Mouse (Mus musculus): Measurements from ENCODE around the gene Ccr1. TPM values are rescaled to one million over a fixed set of nuclear protein-coding genes. Genes with fewer than 3 reads are reported as not detected.
"Not testable (repeated sequence)": the region's sequence is repeated elsewhere in the genome, so short reads cannot be mapped to it uniquely, and the experiment has no call there.

Gene Ccr1
- polyA plus RNA-seq, 1 experiment from 2014 or later = 0.51 TPM

DNA sequence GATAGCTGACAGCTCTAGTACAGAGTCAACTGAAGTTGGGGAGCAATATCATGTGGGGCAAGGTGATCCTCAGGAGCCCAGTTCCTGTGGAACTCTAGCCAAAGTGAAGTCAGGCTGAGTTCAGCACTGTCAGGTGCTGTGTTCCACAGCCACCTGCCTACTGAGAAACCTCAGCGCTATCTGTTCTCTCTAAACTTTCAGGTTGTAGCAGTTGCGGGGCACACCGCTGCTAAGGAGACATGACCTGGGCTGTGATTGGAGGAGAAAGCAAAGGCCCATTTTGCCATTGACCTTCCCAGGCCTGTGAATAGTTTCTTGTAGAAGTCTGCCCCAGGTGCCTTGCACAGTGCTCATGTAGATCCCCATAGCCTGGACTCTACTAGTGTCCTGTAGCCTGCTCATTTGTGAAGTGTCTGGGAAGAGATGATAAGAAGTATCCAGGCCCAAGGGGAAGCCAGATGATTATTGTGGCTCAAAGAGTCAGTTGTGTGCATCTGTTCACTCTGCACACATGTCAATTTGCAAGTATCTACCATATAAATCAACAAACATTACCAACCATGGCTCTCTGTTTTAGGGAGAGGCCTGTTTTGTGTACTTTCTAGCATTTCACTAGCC is 12.5 kb upstream of the Ccr1 start:
- not testable (repeated sequence) for H3K9me3 ChIP-seq; H3K4me3 ChIP-seq; H3K4me1 ChIP-seq; H3K27me3 ChIP-seq (replicated peaks; ENCODE audit: low read depth, poor library complexity, severe bottlenecking); H3K27ac ChIP-seq (replicated peaks); DNase-seq (ENCODE audit: low spot score); H3K36me3 ChIP-seq (replicated peaks)
- WGBS = no CpG with 5 or more reads among the region's 3 CpGs

GRCm38 (mm10) chr9:123978308-123978707 is 9.8 kb upstream of the Ccr1 start, which contains the start of gene Ccr1l1:
Gene Ccr1l1 (minus strand): TSS chr9:123978408.
- H3K9me3 ChIP-seq = no peaks in the 10 kb centered on the region
- H3K27me3 ChIP-seq (replicated peaks; ENCODE audit: low read depth, poor library complexity, severe bottlenecking) = no peaks in the 10 kb centered on the region
- H3K27ac ChIP-seq (replicated peaks) = no peak within 1 kb of the TSS
- no peaks in the 10 kb centered on the region for H3K4me1 ChIP-seq
- no peak for DNase-seq (ENCODE audit: low spot score)
- no peaks in the 10 kb centered on the region for H3K36me3 ChIP-seq (replicated peaks)
- no peak within 1 kb of the TSS for H3K4me3 ChIP-seq
- WGBS = 86% methylated on average over 1 of the region's 1 CpGs

DNA sequence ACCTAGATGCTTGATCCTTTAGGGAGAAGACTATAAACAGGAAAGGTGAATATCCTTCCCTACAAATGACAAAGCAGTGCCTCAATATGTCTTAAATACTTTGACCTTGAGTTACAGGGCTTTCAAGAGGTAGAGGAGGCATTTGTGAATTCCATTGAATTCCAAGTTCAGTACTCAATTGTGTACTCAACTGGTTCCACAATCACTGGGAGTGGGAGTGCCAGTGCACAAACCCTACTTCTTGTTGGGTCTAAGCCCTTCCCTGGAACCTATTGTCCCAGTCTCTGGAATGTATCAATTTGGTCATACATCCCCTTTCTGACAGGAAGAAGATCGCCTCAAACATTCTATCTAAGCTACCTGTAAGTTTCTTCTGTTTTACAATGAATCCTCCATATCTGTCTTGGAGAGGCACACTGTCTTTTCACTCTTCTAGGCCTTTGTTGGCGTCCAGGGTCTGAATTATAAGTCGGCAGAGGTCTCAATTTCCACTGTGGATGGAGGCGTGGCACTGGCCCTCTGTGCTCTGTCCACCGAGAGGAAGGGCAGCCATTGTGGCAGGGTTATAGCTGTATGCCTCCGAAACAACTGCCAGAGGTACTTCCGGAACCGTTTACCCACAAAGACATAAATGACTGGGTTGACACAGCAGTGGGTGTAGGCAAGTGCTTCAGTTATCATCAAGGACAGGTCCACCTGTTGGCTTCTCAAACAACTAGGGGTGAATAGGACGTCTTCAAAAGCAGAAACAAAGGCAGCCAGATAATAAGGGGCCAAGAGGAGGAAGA is 8.6 kb upstream of the Ccr1 start:
- no peaks in the 10 kb centered on the region for H3K36me3 ChIP-seq (replicated peaks)
- no peaks in the 10 kb centered on the region for H3K9me3 ChIP-seq
- WGBS = 83% methylated on average over 9 of the region's 9 CpGs
- no peak for DNase-seq (ENCODE audit: low spot score)
- H3K27ac ChIP-seq (replicated peaks) = no peak overlapping the region
- no peaks in the 10 kb centered on the region for H3K4me1 ChIP-seq
- H3K27me3 ChIP-seq (replicated peaks; ENCODE audit: low read depth, poor library complexity, severe bottlenecking) = no peaks in the 10 kb centered on the region
- no peak overlapping the region for H3K4me3 ChIP-seq

DNA sequence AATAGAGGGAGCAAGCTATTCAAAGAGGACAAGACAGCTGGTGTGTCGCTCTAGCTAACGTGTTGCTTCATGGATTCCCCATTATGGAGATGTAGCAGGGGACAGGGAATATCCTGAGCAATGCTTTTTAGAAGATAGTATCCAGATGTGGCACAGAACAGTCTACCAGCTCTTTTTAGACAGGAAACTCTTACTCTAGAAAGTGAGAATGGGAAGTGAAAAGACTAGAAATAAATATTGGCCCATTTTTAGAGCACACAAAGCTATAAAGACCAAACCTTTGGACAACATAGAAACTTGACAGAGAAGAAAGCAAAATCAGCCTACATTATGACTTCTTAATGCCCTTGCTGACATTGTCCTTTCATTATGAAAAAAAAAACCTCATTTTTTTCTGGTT is 7.1 kb upstream of the Ccr1 start:
- Histone ChIP-seq H3K27me3 (replicated peaks; ENCODE audit: low read depth, poor library complexity, severe bottlenecking) (no peaks in the 10 kb centered on the region), H3K9me3 (no peaks in the 10 kb centered on the region), H3K27ac (replicated peaks) (no peak overlapping the region), H3K4me1 (no peaks in the 10 kb centered on the region), H3K36me3 (replicated peaks) (no peaks in the 10 kb centered on the region), H3K4me3 (no peak overlapping the region)
- no peak for DNase-seq (ENCODE audit: low spot score)
- 76% methylated on average over 2 of the region's 2 CpGs for WGBS

- H3K27ac ChIP-seq (replicated peaks); H3K27me3 ChIP-seq (replicated peaks; ENCODE audit: low read depth, poor library complexity, severe bottlenecking); H3K36me3 ChIP-seq (replicated peaks); DNase-seq (ENCODE audit: low spot score); H3K9me3 ChIP-seq; H3K4me1 ChIP-seq; H3K4me3 ChIP-seq: not testable (repeated sequence)
- WGBS = 93% methylated on average over 1 of the region's 4 CpGs
These were observed 1.5 kb downstream of the Ccr1 start for GRCm38 (mm10) chr9:123966858-123967495.

GRCm38 (mm10) chr9:123964776-123965175 is 3.7 kb downstream of the Ccr1 start:
- Histone ChIP-seq H3K4me3 (no peak overlapping the region), H3K9me3 (no peaks in the 10 kb centered on the region), H3K27ac (replicated peaks) (no peak overlapping the region), H3K4me1 (no peaks in the 10 kb centered on the region), H3K27me3 (replicated peaks; ENCODE audit: low read depth, poor library complexity, severe bottlenecking) (no peaks in the 10 kb centered on the region), H3K36me3 (replicated peaks) (no peaks in the 10 kb centered on the region)
- no peak for DNase-seq (ENCODE audit: low spot score)
- WGBS = 80% methylated on average over 3 of the region's 3 CpGs

DNA sequence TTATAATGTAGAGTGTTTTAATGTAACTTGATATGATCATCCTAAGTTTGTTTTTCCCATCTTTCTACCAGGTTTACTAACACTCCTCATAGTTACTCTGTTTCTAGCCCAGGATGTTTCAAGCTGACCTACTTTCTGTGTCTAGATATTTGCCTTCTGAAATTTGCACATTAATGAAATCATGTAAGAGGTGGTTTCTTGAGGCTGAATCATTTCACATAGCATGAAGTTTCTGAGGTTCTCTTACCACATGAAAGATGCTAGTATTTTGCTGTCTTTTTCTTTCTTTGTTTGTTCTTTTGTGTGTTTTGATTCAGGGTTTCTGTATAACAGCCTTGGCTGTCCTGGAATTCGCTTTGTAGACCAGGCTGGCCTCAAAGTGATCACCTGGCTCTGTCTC is 8.3 kb downstream of the Ccr1 start:
- no peak overlapping the region for H3K4me3 ChIP-seq
- H3K9me3 ChIP-seq = no peaks in the 10 kb centered on the region
- H3K27me3 ChIP-seq (replicated peaks; ENCODE audit: low read depth, poor library complexity, severe bottlenecking) = no peaks in the 10 kb centered on the region
- WGBS = 95% methylated on average over 1 of the region's 1 CpGs
- H3K36me3 ChIP-seq (replicated peaks) = no peaks in the 10 kb centered on the region
- DNase-seq (ENCODE audit: low spot score) = no peak
- no peak overlapping the region for H3K27ac ChIP-seq (replicated peaks)
- H3K4me1 ChIP-seq = no peaks in the 10 kb centered on the region

GRCm38 (mm10) chr9:123957911-123958413 is 10.5 kb downstream of the Ccr1 start:
- Histone ChIP-seq H3K4me3 (no peak overlapping the region), H3K9me3 (no peaks in the 10 kb centered on the region), H3K4me1 (no peaks in the 10 kb centered on the region), H3K36me3 (replicated peaks) (no peaks in the 10 kb centered on the region), H3K27me3 (replicated peaks; ENCODE audit: low read depth, poor library complexity, severe bottlenecking) (no peaks in the 10 kb centered on the region), H3K27ac (replicated peaks) (no peak overlapping the region)
- 76% methylated on average over 3 of the region's 3 CpGs for WGBS
- no peak for DNase-seq (ENCODE audit: low spot score)

DNA sequence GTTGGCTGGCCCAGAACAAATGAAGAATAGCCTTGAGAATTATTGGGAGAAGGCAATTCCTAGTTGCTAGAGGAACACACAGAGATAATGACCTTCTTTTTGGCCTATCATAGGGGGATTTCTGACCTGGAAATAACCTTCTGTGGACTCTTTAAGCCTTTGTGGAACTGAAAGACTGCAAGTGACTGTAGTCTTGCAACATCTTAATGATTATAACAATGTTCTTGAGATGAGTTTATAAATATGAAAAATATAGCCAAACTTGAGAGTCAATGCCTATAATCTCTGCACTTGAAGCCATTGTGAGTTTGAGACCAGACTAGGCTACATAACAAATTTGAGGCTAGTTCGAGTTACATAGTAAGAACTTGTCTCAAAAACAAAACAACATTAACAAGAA is 11.6 kb downstream of the Ccr1 start:
- WGBS = 60% methylated on average over 1 of the region's 1 CpGs
- Histone ChIP-seq H3K27ac (replicated peaks) (no peak overlapping the region), H3K4me3 (no peak overlapping the region), H3K4me1 (no peaks in the 10 kb centered on the region), H3K9me3 (no peaks in the 10 kb centered on the region), H3K36me3 (replicated peaks) (no peaks in the 10 kb centered on the region), H3K27me3 (replicated peaks; ENCODE audit: low read depth, poor library complexity, severe bottlenecking) (no peaks in the 10 kb centered on the region)
- DNase-seq (ENCODE audit: low spot score) = no peak

DNA sequence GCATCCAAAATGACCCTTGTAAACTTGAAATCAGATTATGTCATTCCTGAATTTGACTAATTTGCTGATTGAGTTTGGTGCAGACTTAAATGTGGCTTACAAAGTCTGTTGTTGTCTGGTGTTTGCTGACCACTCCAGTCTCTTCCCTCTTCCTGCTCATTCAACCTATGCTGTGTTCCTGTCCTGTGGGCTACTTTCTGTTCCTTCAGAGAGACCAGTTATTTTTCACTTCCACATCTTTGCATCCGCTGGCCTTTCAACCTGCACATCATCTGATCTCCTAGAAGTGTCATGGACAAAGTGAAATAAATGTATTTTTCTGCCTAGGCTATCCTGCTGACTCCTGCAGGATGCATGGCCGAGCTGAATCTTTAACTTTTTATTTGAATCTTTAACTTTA is 14.9 kb downstream of the Ccr1 start:
- 82% methylated on average over 2 of the region's 2 CpGs for WGBS
- Histone ChIP-seq H3K36me3 (replicated peaks) (no peaks in the 10 kb centered on the region), H3K27ac (replicated peaks) (no peak overlapping the region), H3K4me3 (no peak overlapping the region), H3K9me3 (no peaks in the 10 kb centered on the region), H3K4me1 (no peaks in the 10 kb centered on the region), H3K27me3 (replicated peaks; ENCODE audit: low read depth, poor library complexity, severe bottlenecking) (no peaks in the 10 kb centered on the region)
- DNase-seq (ENCODE audit: low spot score) = no peak

DNA sequence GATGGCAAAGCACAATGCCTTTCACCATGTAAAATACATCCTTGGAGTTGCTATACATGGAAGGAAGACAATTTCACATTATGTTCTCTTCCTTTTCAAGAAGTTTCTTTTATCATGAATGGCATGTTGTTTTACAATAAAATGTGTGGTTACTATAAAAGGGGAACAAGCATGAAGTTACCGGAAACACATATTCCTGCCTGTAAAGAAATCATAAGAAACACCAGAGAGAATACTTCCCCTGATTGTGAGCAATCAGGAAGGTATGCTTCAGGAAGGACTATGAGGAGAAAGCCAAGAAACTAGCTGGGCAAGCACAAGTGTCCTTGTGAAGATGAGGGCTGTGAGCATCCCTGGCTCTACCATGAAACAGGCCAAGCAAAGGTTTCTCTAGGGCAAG is 17.3 kb downstream of the Ccr1 start:
- WGBS = 91% methylated on average over 1 of the region's 1 CpGs
- Histone ChIP-seq H3K27me3 (replicated peaks; ENCODE audit: low read depth, poor library complexity, severe bottlenecking) (no peaks in the 10 kb centered on the region), H3K4me3 (no peak overlapping the region), H3K9me3 (no peaks in the 10 kb centered on the region), H3K36me3 (replicated peaks) (no peaks in the 10 kb centered on the region), H3K4me1 (no peaks in the 10 kb centered on the region), H3K27ac (replicated peaks) (no peak overlapping the region)
- no peak for DNase-seq (ENCODE audit: low spot score)

DNA sequence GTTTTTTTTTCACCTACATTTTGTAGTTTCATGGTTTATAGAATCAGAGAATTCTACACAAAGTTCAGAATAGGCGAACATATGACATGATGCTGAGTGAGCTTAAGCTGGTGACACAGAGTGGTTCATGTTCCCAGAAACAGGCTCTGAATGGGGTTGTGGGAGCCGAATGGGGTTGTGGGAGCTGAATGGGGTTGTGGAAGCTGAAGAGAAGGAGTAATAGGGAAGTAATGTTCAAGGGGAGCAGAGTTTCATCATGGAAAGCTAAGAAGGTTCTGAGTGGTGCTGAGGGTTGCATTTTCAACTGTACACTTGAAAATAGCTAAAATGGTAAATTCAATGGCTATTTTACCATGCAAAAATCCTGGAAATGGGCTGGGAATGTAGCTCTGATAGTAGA is 19.1 kb downstream of the Ccr1 start:
- no peaks in the 10 kb centered on the region for H3K36me3 ChIP-seq (replicated peaks)
- H3K4me1 ChIP-seq = no peaks in the 10 kb centered on the region
- no peak for DNase-seq (ENCODE audit: low spot score)
- H3K9me3 ChIP-seq = no peaks in the 10 kb centered on the region
- 89% methylated on average over 2 of the region's 2 CpGs for whole genome bisulfite sequencing
- H3K27me3 ChIP-seq (replicated peaks; ENCODE audit: low read depth, poor library complexity, severe bottlenecking) = no peaks in the 10 kb centered on the region
- no peak overlapping the region for H3K27ac ChIP-seq (replicated peaks)
- no peak overlapping the region for H3K4me3 ChIP-seq

- WGBS = 81% methylated on average over 1 of the region's 1 CpGs
- Histone ChIP-seq H3K27me3 (replicated peaks; ENCODE audit: low read depth, poor library complexity, severe bottlenecking) (no peaks in the 10 kb centered on the region), H3K4me3 (no peak overlapping the region), H3K4me1 (no peaks in the 10 kb centered on the region), H3K9me3 (no peaks in the 10 kb centered on the region), H3K36me3 (replicated peaks) (no peaks in the 10 kb centered on the region), H3K27ac (replicated peaks) (no peak overlapping the region)
- no peak for DNase-seq (ENCODE audit: low spot score)
These were observed 20.7 kb downstream of the Ccr1 start for GRCm38 (mm10) chr9:123947815-123948214.
